In genomic region chr5:115186371-115187073, GRCm38 (mm10) we compare ENCODE assay signal across 8 mouse cellular contexts. TPM values are rescaled to one million over a fixed set of nuclear protein-coding genes. Genes with fewer than 3 reads are reported as not detected.
DNase-seq lines count a peak whose midpoint lies in the region; ATAC-seq and TF ChIP-seq lines count a peak whose summit lies in the region.

No protein-coding gene starts in this region.

- no peak overlapping the region for H3K9ac ChIP-seq in embryonic facial prominence, embryonic 12.5 days
- H3K9ac ChIP-seq in intestine, embryonic 15.5 days: no peak overlapping the region
- H3K9ac ChIP-seq in neural tube, embryonic 13.5 days: peak overlapping the region; percentile 50

- no peak for TF ChIP-seq CTCF in kidney, adult 2 months (conservative IDR thresholded peaks at IDR 0.05; ENCODE audit: insufficient read depth, insufficient read length, low read depth, low read length)
- TF ChIP-seq CTCF in E14TG2a.4 (conservative IDR thresholded peaks at IDR 0.05; ENCODE audit: low read length): no peak

- no peaks in the 10 kb centered on the region for H3K4me1 ChIP-seq in kidney, adult 2 months (ENCODE audit: control insufficient read depth, insufficient read depth, low read length)
- peaks cover 95% of the 10 kb centered on the region for H3K4me1 ChIP-seq in E14TG2a.4 (replicated peaks; ENCODE audit: low read depth, low read length)
- peaks cover 17% of the 10 kb centered on the region for H3K4me1 ChIP-seq in embryonic facial prominence, embryonic 12.5 days
- peaks cover 30% of the 10 kb centered on the region for H3K4me1 ChIP-seq in intestine, embryonic 15.5 days (replicated peaks)
- H3K4me1 ChIP-seq in neural tube, embryonic 13.5 days (replicated peaks): peaks cover 78% of the 10 kb centered on the region

- no peak overlapping the region for H3K27ac ChIP-seq in kidney, adult 2 months (ENCODE audit: insufficient read depth, low read depth, low read length)
- H3K27ac ChIP-seq in embryonic facial prominence, embryonic 12.5 days: 0 out of 2 replicates have a peak overlapping the region, but pooled peaks have one; percentile 6
- H3K27ac ChIP-seq in intestine, embryonic 15.5 days: no peak overlapping the region
- H3K27ac ChIP-seq in neural tube, embryonic 13.5 days (replicated peaks): peak overlapping the region; percentile 67

- H3K27me3 ChIP-seq in kidney, adult 2 months (replicated peaks; ENCODE audit: control insufficient read depth, insufficient read depth, low read length): no peaks in the 10 kb centered on the region
- peaks cover 17% of the 10 kb centered on the region for H3K27me3 ChIP-seq in E14TG2a.4 (ENCODE audit: insufficient read depth, low read length)
- H3K27me3 ChIP-seq in embryonic facial prominence, embryonic 12.5 days: peaks cover 44% of the 10 kb centered on the region
- H3K27me3 ChIP-seq in intestine, embryonic 15.5 days (replicated peaks): peaks cover 30% of the 10 kb centered on the region
- peaks cover 17% of the 10 kb centered on the region for H3K27me3 ChIP-seq in neural tube, embryonic 13.5 days

- TF ChIP-seq POLR2A in kidney, adult 2 months (IDR thresholded peaks at IDR 0.05; ENCODE audit: low read depth, low read length): no peak

- no peaks in the 10 kb centered on the region for H3K9me3 ChIP-seq in E14TG2a.4 (ENCODE audit: low read length)
- no peaks in the 10 kb centered on the region for H3K9me3 ChIP-seq in embryonic facial prominence, embryonic 12.5 days
- no peaks in the 10 kb centered on the region for H3K9me3 ChIP-seq in intestine, embryonic 15.5 days
- no peaks in the 10 kb centered on the region for H3K9me3 ChIP-seq in neural tube, embryonic 13.5 days

- no peak for ATAC-seq in embryonic facial prominence, embryonic 12.5 days (ENCODE audit: insufficient number of reproducible peaks, insufficient read depth, low FRiP score, low TSS enrichment)
- 0 out of 2 replicates have a peak, but pooled peaks have one; percentile 4 for ATAC-seq in intestine, embryonic 15.5 days
- ATAC-seq in neural tube, embryonic 13.5 days (ENCODE audit: low read depth): peak; percentile 73

- 31% methylated on average over 17 of the region's 17 CpGs for WGBS in kidney, adult 2 months
- 34% methylated on average over 13 of the region's 17 CpGs for WGBS in embryonic facial prominence, embryonic 12.5 days
- 36% methylated on average over 17 of the region's 17 CpGs for WGBS in intestine, embryonic 15.5 days
- 27% methylated on average over 17 of the region's 17 CpGs for WGBS in neural tube, embryonic 13.5 days

- H3K4me2 ChIP-seq in embryonic facial prominence, embryonic 12.5 days (replicated peaks): peak overlapping the region; percentile 31
- peak overlapping the region; percentile 42 for H3K4me2 ChIP-seq in intestine, embryonic 15.5 days (replicated peaks)
- H3K4me2 ChIP-seq in neural tube, embryonic 13.5 days: peak overlapping the region; percentile 42

- H3K36me3 ChIP-seq in kidney, adult 2 months (ENCODE audit: control insufficient read depth, insufficient read depth, low read length): no peaks in the 10 kb centered on the region
- H3K36me3 ChIP-seq in E14TG2a.4 (ENCODE audit: insufficient read depth, low read length): no peaks in the 10 kb centered on the region
- no peaks in the 10 kb centered on the region for H3K36me3 ChIP-seq in embryonic facial prominence, embryonic 12.5 days
- H3K36me3 ChIP-seq in intestine, embryonic 15.5 days: no peaks in the 10 kb centered on the region
- no peaks in the 10 kb centered on the region for H3K36me3 ChIP-seq in neural tube, embryonic 13.5 days

- H3K4me3 ChIP-seq in kidney, adult 2 months (ENCODE audit: insufficient read depth, low read depth, low read length): peak overlapping the region; percentile 7; the same call in 1 of the 2 replicates
- H3K4me3 ChIP-seq in E14TG2a.4 (replicated peaks; ENCODE audit: low read length): peak overlapping the region; percentile 72
- no peak overlapping the region for H3K4me3 ChIP-seq in embryonic facial prominence, embryonic 12.5 days
- H3K4me3 ChIP-seq in intestine, embryonic 15.5 days (replicated peaks): 0 out of 2 replicates have a peak overlapping the region, but pooled peaks have one; percentile 0
- peak overlapping the region; percentile 4; the same call in 1 of the 2 replicates for H3K4me3 ChIP-seq in neural tube, embryonic 13.5 days

- no peak for DNase-seq in kidney, adult 2 months
- DNase-seq in kidney, postnatal 36 days: no peak
- DNase-seq in urinary bladder, postnatal 10 days (ENCODE audit: low spot score): no peak
- DNase-seq in right cerebral cortex, postnatal 25 days: no peak

RNA-seq across cellular contexts. Expression of gene Cabp1, which starts 7.7 kb away (rescaled TPM):
- 1.7 and 2.6 TPM in 2 replicates for polyA plus RNA-seq in kidney, adult 2 months (2012; rRNA removed)
- 2.6 and 4.7 TPM in 2 replicates for polyA plus RNA-seq in embryonic facial prominence, embryonic 12.5 days (2016; fragmentation: Nextera tagmentation; extraction: Ambion mirVana)
- 1.5 and 2.3 TPM in 2 replicates for polyA plus RNA-seq in intestine, embryonic 15.5 days (2015; fragmentation: Nextera tagmentation; extraction: Ambion mirVana)
- polyA plus RNA-seq in neural tube, embryonic 13.5 days (2015; fragmentation: Nextera tagmentation; extraction: Ambion mirVana): 24.3 and 27.7 TPM in 2 replicates

RNA-seq across cellular contexts. Expression of gene Mlec, which starts 28.5 kb away (rescaled TPM):
- polyA plus RNA-seq in kidney, adult 2 months (2012; rRNA removed): 202 and 209 TPM in 2 replicates
- polyA plus RNA-seq in embryonic facial prominence, embryonic 12.5 days (2016; fragmentation: Nextera tagmentation; extraction: Ambion mirVana): 82.1 and 86.6 TPM in 2 replicates
- 89.9 and 113 TPM in 2 replicates for polyA plus RNA-seq in intestine, embryonic 15.5 days (2015; fragmentation: Nextera tagmentation; extraction: Ambion mirVana)
- polyA plus RNA-seq in neural tube, embryonic 13.5 days (2015; fragmentation: Nextera tagmentation; extraction: Ambion mirVana): 32.1 and 33.5 TPM in 2 replicates

RNA-seq across cellular contexts. Expression of gene Pop5, which starts 49.1 kb away (rescaled TPM):
- 132 and 160 TPM in 2 replicates for polyA plus RNA-seq in kidney, adult 2 months (2012; rRNA removed)
- 82.1 and 93.4 TPM in 2 replicates for polyA plus RNA-seq in embryonic facial prominence, embryonic 12.5 days (2016; fragmentation: Nextera tagmentation; extraction: Ambion mirVana)
- polyA plus RNA-seq in intestine, embryonic 15.5 days (2015; fragmentation: Nextera tagmentation; extraction: Ambion mirVana): 126 and 128 TPM in 2 replicates
- polyA plus RNA-seq in neural tube, embryonic 13.5 days (2015; fragmentation: Nextera tagmentation; extraction: Ambion mirVana): 123 and 138 TPM in 2 replicates

RNA-seq across cellular contexts. Expression of gene Unc119b, which starts 51.7 kb away (rescaled TPM):
- polyA plus RNA-seq in kidney, adult 2 months (2012; rRNA removed): 138 and 141 TPM in 2 replicates
- polyA plus RNA-seq in embryonic facial prominence, embryonic 12.5 days (2016; fragmentation: Nextera tagmentation; extraction: Ambion mirVana): 56.0 and 56.3 TPM in 2 replicates
- polyA plus RNA-seq in intestine, embryonic 15.5 days (2015; fragmentation: Nextera tagmentation; extraction: Ambion mirVana): 25.7 and 26.6 TPM in 2 replicates
- 37.2 and 39.3 TPM in 2 replicates for polyA plus RNA-seq in neural tube, embryonic 13.5 days (2015; fragmentation: Nextera tagmentation; extraction: Ambion mirVana)

Comparison
In these comparisons a context has a peak if more than half of its experiments do, and no peak if none do; other contexts are left out.
1. H3K27ac ChIP-seq: peak in embryonic facial prominence, embryonic 12.5 days (single experiment) and neural tube, embryonic 13.5 days (single experiment); none in kidney, adult 2 months (single experiment) and intestine, embryonic 15.5 days (single experiment).
2. Peak in every context shown above with its lines, with median percentiles within 50 percentile points of each other: H3K4me2 ChIP-seq.